Mouse (Mus musculus): ENCODE measurements around the gene Prdm5. TPM values are rescaled to one million over a fixed set of nuclear protein-coding genes. Genes with fewer than 3 reads are reported as not detected.

The Prdm5 gene
- polyA plus RNA-seq, 1 experiment from 2014 or later, result 6.6 TPM

DNA sequence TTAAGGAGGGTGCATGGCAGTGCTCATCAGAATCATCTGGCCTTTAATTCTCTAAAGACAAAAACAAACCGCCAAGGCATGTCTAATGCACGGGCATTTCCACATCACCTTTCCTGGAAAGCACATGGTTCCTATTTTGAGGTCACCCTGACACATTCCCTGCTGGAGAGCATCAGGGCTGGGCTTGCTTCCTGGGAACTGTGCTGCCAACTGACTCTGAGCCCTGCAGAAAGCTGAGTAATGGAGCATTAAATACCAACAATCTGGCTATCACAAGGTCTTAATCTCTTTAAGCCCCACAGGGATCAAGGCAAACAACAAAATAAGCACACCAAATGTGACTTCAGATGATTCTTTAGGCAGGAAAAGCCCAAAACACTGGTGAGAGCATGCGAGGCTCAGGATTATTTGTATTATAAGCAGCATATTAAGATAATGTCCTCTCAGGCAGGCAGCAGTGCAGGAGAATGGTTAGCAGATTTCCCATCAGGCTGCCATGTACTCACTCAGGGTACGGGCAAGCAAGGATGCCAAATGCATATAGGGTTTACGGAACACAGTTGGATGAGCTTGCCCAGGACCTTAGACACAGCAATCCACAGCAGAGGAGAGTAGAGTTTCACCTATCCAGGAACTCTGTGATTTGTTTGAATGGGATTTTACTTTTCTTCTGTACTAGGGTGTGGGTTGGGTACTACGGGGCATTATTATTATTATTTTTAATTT, 190.8 kb downstream of the Prdm5 start:
- H3K27ac ChIP-seq (replicated peaks), result peak overlapping the region; percentile 2; the same call in 1 of the 2 replicates
- 64% methylated on average over 6 of the region's 6 CpGs for WGBS
- H3K36me3 ChIP-seq, result no peaks in the 10 kb centered on the region
- H3K9me3 ChIP-seq, result no peaks in the 10 kb centered on the region
- peak; percentile 70; the same call in 1 of the 2 replicates for ATAC-seq (ENCODE audit: low read depth)
- H3K4me3 ChIP-seq, result no peak overlapping the region
- H3K4me2 ChIP-seq, result no peak overlapping the region
- H3K27me3 ChIP-seq, result no peaks in the 10 kb centered on the region
- H3K9ac ChIP-seq, result no peak overlapping the region
- H3K4me1 ChIP-seq (replicated peaks), result peaks cover 10% of the 10 kb centered on the region

- H3K9ac ChIP-seq, result no peak overlapping the region
- peaks cover 10% of the 10 kb centered on the region for H3K4me1 ChIP-seq (replicated peaks)
- peak; percentile 88 for ATAC-seq (ENCODE audit: low read depth)
- H3K9me3 ChIP-seq, result no peaks in the 10 kb centered on the region; the same call in 1 of the 2 replicates
- no peak overlapping the region; the same call in 1 of the 2 replicates for H3K27ac ChIP-seq (replicated peaks)
- no peaks in the 10 kb centered on the region for H3K27me3 ChIP-seq
- WGBS, result 65% methylated on average over 9 of the region's 9 CpGs
- no peaks in the 10 kb centered on the region for H3K36me3 ChIP-seq
- no peak overlapping the region for H3K4me2 ChIP-seq
- no peak overlapping the region for H3K4me3 ChIP-seq
These were observed 191.6 kb downstream of the Prdm5 start for GRCm38 (mm10) chr6:65970410-65970809.

Other genes with a start within 250 kb of the Prdm5 start
- gene Ndnf, start 107.4 kb upstream of the Prdm5 start, polyA plus RNA-seq (2015; fragmentation: Nextera tagmentation; extraction: Ambion mirVana), result 9.9 and 10.1 TPM in 2 replicates
- gene 4930544G11Rik, start 173.6 kb downstream of the Prdm5 start, polyA plus RNA-seq (2015; fragmentation: Nextera tagmentation; extraction: Ambion mirVana), result not detected in 2 replicates